Mouse (Mus musculus): ENCODE results near the gene AY358078. TPM values are rescaled to one million over a fixed set of nuclear protein-coding genes. Genes with fewer than 3 reads are reported as not detected.
"Not testable (repeated sequence)": the region's sequence is repeated elsewhere in the genome, so short reads cannot be mapped to it uniquely, and the experiment has no call there.

Gene AY358078
- polyA plus RNA-seq, 1 experiment = not detected

- Histone ChIP-seq H3K4me3 (ENCODE audit: insufficient read depth, low read length) (no peak overlapping the region), H3K27ac (ENCODE audit: insufficient read depth, low read depth, low read length) (no peak overlapping the region), H3K4me1 (ENCODE audit: control insufficient read depth, insufficient read depth, low read length) (no peaks in the 10 kb centered on the region)
- TF ChIP-seq CTCF (IDR thresholded peaks at IDR 0.05; ENCODE audit: low read depth, low read length) (no peak), POLR2A (IDR thresholded peaks at IDR 0.05; ENCODE audit: borderline replicate concordance, low read depth, low read length) (no peak)
Observed at GRCm38 (mm10) chr14:51826625-51827024, 26.8 kb downstream of the AY358078 start.

DNA sequence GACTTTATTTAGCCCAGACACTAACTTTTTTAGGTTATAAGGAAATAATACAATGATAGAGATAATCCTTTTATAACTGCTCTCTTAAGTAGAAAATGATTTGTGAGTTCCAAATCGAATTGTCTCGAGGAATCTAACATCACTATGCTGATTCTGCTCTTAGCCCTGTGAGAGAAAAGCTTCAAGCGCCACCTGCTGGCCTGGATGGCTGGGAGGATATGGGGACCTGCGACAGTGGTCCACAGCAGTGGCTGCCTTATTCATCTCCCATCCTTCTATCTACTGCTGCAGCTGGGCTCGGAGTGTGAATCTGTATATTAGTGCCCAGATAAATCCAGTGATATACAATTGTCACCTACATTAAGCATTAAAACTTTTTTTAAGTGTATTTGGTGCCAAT lies 28.0 kb downstream of the AY358078 start:
- not testable (repeated sequence) for H3K4me3 ChIP-seq (ENCODE audit: insufficient read depth, low read length); H3K27ac ChIP-seq (ENCODE audit: insufficient read depth, low read depth, low read length); H3K4me1 ChIP-seq (ENCODE audit: control insufficient read depth, insufficient read depth, low read length)
- TF ChIP-seq CTCF (IDR thresholded peaks at IDR 0.05; ENCODE audit: low read depth, low read length) = 0 out of 2 replicates have a peak, but pooled peaks have one; percentile 29

DNA sequence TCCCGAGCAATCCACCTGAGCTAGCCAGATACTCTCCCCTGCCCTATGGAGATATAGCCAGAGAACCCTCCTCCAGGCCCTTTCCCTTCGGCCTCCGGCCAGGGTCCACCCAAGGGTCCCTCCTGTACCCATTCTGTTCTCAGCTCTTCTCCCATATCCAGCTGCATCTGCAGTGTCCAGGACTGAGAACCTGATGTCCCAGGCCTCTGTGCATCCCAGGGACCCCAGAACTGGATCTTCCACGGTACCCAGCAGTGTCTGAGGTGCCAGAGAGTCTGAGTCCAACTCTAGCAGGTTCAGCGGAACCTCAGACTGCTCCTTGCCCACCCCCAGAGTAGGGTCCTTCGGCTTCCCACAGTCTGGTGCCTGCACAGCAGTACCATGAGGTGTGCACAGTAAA lies 29.3 kb downstream of the AY358078 start:
- H3K4me3 ChIP-seq (ENCODE audit: insufficient read depth, low read length) = no peak overlapping the region
- TF ChIP-seq CTCF (IDR thresholded peaks at IDR 0.05; ENCODE audit: low read depth, low read length) (no peak), POLR2A (IDR thresholded peaks at IDR 0.05; ENCODE audit: borderline replicate concordance, low read depth, low read length) (no peak)
- H3K4me1 ChIP-seq (ENCODE audit: control insufficient read depth, insufficient read depth, low read length) = no peaks in the 10 kb centered on the region
- no peak overlapping the region for H3K27ac ChIP-seq (ENCODE audit: insufficient read depth, low read depth, low read length)

DNA sequence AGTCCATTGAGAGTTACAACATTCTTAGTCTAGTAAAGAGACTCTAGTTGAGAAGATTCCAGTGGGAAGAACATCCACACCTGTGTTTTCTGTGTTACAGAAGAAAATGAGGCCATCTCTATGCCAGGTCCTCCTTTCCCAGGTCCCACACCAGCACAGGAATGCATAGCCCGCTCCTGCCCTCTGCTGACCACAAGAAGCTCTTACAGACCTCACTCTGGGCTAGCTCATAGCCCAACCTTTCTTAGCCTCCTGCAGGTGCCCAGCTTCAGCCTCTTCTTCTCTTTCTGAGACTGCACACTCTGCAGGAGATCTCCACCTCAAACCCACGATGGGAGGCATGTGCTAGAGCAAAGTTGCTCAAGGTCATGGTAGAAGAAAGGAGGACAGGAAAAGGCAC lies 38.6 kb downstream of the AY358078 start:
- not testable (repeated sequence) for H3K4me3 ChIP-seq (ENCODE audit: insufficient read depth, low read length); H3K27ac ChIP-seq (ENCODE audit: insufficient read depth, low read depth, low read length)
- H3K4me1 ChIP-seq (ENCODE audit: control insufficient read depth, insufficient read depth, low read length) = peaks cover 21% of the 10 kb centered on the region

- Histone ChIP-seq H3K4me1 (ENCODE audit: control insufficient read depth, insufficient read depth, low read length) (peaks cover 28% of the 10 kb centered on the region), H3K4me3 (ENCODE audit: insufficient read depth, low read length) (no peak overlapping the region), H3K27ac (ENCODE audit: insufficient read depth, low read depth, low read length) (no peak overlapping the region)
- TF ChIP-seq POLR2A (IDR thresholded peaks at IDR 0.05; ENCODE audit: borderline replicate concordance, low read depth, low read length) (no peak), CTCF (IDR thresholded peaks at IDR 0.05; ENCODE audit: low read depth, low read length) (no peak)
Observed at GRCm38 (mm10) chr14:51842250-51842649, 42.4 kb downstream of the AY358078 start.

GRCm38 (mm10) chr14:51842781-51843180 lies 42.9 kb downstream of the AY358078 start:
- Histone ChIP-seq H3K4me1 (ENCODE audit: control insufficient read depth, insufficient read depth, low read length) (peaks cover 28% of the 10 kb centered on the region), H3K27ac (ENCODE audit: insufficient read depth, low read depth, low read length) (no peak overlapping the region), H3K4me3 (ENCODE audit: insufficient read depth, low read length) (no peak overlapping the region)
- TF ChIP-seq POLR2A (IDR thresholded peaks at IDR 0.05; ENCODE audit: borderline replicate concordance, low read depth, low read length) (no peak), CTCF (IDR thresholded peaks at IDR 0.05; ENCODE audit: low read depth, low read length) (no peak)

DNA sequence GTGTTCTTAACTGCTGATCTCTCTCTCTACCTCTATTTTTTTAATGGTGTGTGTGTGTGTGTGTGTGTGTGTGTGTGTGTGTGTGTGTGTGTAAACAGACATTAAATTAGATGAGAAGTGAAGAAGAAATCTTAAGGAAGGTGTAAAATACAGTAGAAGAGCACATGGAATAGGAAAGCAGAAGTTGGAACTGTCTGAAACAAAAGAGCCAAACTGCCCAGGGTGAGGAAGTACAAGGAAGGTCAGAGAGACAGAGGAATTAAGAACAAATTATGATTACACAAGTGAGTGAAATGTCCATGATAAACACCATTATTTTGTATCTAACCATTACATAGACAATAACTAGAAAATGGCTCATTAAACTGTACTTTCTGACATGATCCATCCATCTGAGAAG lies 44.0 kb downstream of the AY358078 start:
- Histone ChIP-seq H3K4me3 (ENCODE audit: insufficient read depth, low read length) (no peak overlapping the region), H3K27ac (ENCODE audit: insufficient read depth, low read depth, low read length) (no peak overlapping the region), H3K4me1 (ENCODE audit: control insufficient read depth, insufficient read depth, low read length) (peaks cover 28% of the 10 kb centered on the region)
- TF ChIP-seq CTCF (IDR thresholded peaks at IDR 0.05; ENCODE audit: low read depth, low read length) (no peak), POLR2A (IDR thresholded peaks at IDR 0.05; ENCODE audit: borderline replicate concordance, low read depth, low read length) (no peak)

GRCm38 (mm10) chr14:51846566-51846965 lies 46.7 kb downstream of the AY358078 start:
- Histone ChIP-seq H3K27ac (ENCODE audit: insufficient read depth, low read depth, low read length) (no peak overlapping the region), H3K4me1 (ENCODE audit: control insufficient read depth, insufficient read depth, low read length) (peaks cover 25% of the 10 kb centered on the region), H3K4me3 (ENCODE audit: insufficient read depth, low read length) (no peak overlapping the region)
- no peak for TF ChIP-seq POLR2A (IDR thresholded peaks at IDR 0.05; ENCODE audit: borderline replicate concordance, low read depth, low read length)
- TF ChIP-seq CTCF (IDR thresholded peaks at IDR 0.05; ENCODE audit: low read depth, low read length) = no peak

DNA sequence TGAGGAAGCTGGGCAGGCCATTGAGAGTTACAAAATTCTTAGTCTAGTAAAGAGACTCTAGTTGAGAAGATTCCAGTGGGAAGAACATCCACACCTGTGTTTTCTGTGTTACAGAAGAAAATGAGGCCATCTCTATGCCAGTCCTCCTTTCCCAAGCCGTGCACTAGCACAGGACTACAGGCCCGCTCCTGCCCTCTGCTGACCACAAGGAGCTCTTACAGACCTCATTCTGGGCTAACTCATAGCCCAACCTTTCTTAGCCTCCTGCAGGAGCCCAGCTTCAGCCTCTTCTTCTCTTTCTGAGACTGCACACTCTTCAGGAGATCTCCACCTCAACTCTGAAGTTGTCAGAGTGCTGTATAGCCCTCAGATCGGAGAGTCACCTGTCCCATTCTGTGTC lies 51.2 kb downstream of the AY358078 start:
- peak; percentile 23; the same call in 1 of the 2 replicates for TF ChIP-seq CTCF (IDR thresholded peaks at IDR 0.05; ENCODE audit: low read depth, low read length)
- H3K4me1 ChIP-seq (ENCODE audit: control insufficient read depth, insufficient read depth, low read length); H3K4me3 ChIP-seq (ENCODE audit: insufficient read depth, low read length); H3K27ac ChIP-seq (ENCODE audit: insufficient read depth, low read depth, low read length): not testable (repeated sequence)

DNA sequence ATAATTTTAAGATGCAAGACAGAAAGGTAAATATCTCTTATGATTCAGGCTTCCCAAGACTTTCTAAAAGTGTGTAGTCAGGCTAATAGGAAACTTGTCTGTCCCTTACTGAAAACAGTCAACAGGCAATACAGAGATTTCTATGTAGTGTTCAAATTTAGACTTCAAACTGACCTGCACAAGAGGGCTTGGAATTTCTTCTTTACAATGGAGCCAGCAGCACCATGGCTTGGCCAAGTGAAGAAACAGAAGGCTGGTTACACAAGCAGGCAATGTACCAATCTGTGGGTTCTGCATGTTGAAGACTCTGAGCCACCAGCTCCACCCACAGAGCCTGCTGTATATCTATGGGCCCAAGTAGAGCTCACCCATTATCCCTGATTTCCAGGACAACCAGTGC lies 53.6 kb downstream of the AY358078 start, which contains the start of gene Ear6:
Gene Ear6 (plus strand): TSS at position 301 of the 400 bp plus-strand sequence.
- Histone ChIP-seq H3K4me1 (ENCODE audit: control insufficient read depth, insufficient read depth, low read length) (no peaks in the 10 kb centered on the region), H3K27ac (ENCODE audit: insufficient read depth, low read depth, low read length) (no peak within 1 kb of the TSS), H3K4me3 (ENCODE audit: insufficient read depth, low read length) (no peak within 1 kb of the TSS)
- no peak for TF ChIP-seq CTCF (IDR thresholded peaks at IDR 0.05; ENCODE audit: low read depth, low read length)
- TF ChIP-seq POLR2A (IDR thresholded peaks at IDR 0.05; ENCODE audit: borderline replicate concordance, low read depth, low read length) = no peak

DNA sequence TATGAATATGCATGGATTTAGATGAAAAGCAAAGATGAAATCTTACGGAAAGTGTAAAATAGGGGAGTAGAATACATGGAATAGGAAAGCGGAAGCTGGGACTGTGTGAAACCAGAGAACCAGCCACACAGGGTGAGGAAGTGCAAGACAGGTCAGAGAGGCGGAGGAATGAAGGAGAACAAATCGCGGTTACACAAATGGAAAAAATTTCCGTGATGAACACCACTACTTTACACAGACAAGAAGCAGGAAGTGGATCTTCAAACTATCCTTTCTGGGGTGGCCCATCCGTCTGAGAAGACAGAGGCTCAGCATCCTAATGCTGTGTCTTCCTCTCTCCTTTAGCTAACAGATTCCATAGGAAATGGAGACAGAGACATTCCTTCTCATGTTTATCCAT lies 55.4 kb downstream of the AY358078 start:
- not testable (repeated sequence) for H3K4me3 ChIP-seq (ENCODE audit: insufficient read depth, low read length); H3K27ac ChIP-seq (ENCODE audit: insufficient read depth, low read depth, low read length); H3K4me1 ChIP-seq (ENCODE audit: control insufficient read depth, insufficient read depth, low read length)

DNA sequence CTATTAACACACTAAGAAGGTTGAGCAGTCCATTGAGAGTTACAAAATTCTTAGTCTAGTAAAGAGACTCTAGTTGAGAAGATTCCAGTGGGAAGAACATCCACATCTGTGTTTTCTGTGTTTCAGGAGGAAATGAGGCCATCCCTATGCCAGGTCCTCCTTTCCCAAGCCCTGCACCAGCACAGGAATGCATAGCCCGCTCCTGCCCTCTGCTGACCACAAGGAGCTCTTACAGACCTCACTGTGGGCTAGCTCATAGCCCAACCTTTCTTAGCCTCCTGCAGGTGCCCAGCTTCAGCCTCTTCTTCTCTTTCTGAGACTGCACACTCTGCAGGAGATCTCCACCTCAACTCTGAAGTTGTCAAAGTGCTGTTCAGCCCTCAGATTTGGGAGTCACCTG lies 63.8 kb downstream of the AY358078 start:
- not testable (repeated sequence) for H3K4me3 ChIP-seq (ENCODE audit: insufficient read depth, low read length); H3K27ac ChIP-seq (ENCODE audit: insufficient read depth, low read depth, low read length); H3K4me1 ChIP-seq (ENCODE audit: control insufficient read depth, insufficient read depth, low read length)
